Mouse (Mus musculus): Measurements from ENCODE around the gene Gse1.

DNA sequence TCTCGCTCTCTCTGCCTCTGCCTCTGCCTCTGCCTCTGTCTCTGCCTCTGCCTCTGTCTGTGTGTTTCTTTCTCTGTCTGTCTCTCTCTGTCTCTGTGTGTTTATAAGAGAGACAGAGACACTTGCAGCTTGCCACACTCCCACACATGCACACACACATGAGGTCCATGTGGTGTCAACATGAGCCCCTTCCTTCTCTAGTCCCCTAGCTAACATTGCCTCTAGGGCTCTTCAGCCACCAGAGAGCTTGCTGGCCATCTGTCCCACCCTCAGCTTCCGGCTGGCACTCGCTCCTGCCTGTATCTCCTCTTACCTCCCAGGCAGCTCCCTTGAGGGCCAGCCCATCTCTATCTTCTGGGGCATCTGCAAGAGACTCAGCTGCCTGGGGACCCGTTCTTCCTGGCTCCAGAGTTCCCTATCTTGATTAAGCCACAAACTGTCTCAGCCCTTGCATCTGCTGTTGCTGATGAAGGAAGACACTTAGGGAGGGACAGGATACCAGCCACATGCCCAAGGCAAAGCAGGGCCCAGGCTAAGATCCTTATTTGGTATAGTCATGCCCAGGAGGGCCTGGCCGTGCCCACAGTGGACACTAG is 97.0 kb downstream of the Gse1 start:
- TF ChIP-seq POLR2A (IDR thresholded peaks at IDR 0.05; ENCODE audit: insufficient read length, low read depth), result no peak
- peak in 1 of 3 experiments; percentile 7 for TF ChIP-seq MYOG (IDR thresholded peaks at IDR 0.05; ENCODE audit: control insufficient read depth in 1 of 3, insufficient read depth in 1 of 3, insufficient read length in 2 of 3, low read depth in 2 of 3)
- no peak for TF ChIP-seq MAX (IDR thresholded peaks at IDR 0.05; ENCODE audit: low read depth)
- TF ChIP-seq CEBPB (IDR thresholded peaks at IDR 0.05; ENCODE audit: insufficient read depth, poor library complexity, severe bottlenecking), result no peak
- no peak for TF ChIP-seq USF1 (IDR thresholded peaks at IDR 0.05; ENCODE audit: low read depth)
- no peak for TF ChIP-seq E2F4 (IDR thresholded peaks at IDR 0.05; ENCODE audit: insufficient read depth)
- TF ChIP-seq SRF (IDR thresholded peaks at IDR 0.05; ENCODE audit: control insufficient read depth, insufficient read length, low read depth), result no peak
- no peak for TF ChIP-seq REST (IDR thresholded peaks at IDR 0.05; ENCODE audit: insufficient read depth, insufficient read length)
- no peak for TF ChIP-seq POLR2AphosphoS2 (IDR thresholded peaks at IDR 0.05; ENCODE audit: insufficient read length, low read depth)

Measured in myocyte (in vitro differentiated cells).